Mouse (Mus musculus) bone marrow, adult 2 months (tissue): ENCODE results near the gene Camta1.

Source experiments
- CTCF ChIP-seq: fragments of 200-500 bp; IDR thresholded peaks from 2 replicates; pipeline ENCODE4 v1.5.1; 2011; ENCODE audit warnings: low read length, control low read depth; ENCODE audit not compliant: control insufficient read depth, insufficient read depth
- POLR2A ChIP-seq: fragments of 200-500 bp; IDR thresholded peaks from 2 replicates; pipeline ENCODE4 v1.6.1; 2011; ENCODE audit warnings: low read depth, mild to moderate bottlenecking, control low read depth, low read length, borderline replicate concordance; ENCODE audit not compliant: control insufficient read depth

- TF ChIP-seq CTCF (no peak), POLR2A (no peak)
These were observed 122.8 kb downstream of the Camta1 start for GRCm38 (mm10) chr4:151738875-151739274.
